In genomic region chr1:165503307-165504024, GRCm38 (mm10) we compare ENCODE assay signal across 8 mouse cellular contexts. TPM values are rescaled to one million over a fixed set of nuclear protein-coding genes. Genes with fewer than 3 reads are reported as not detected.
DNase-seq lines count a peak whose midpoint lies in the region; ATAC-seq and TF ChIP-seq lines count a peak whose summit lies in the region.

No protein-coding gene starts in this region.

- H3K27ac ChIP-seq in MEL (ENCODE audit: control insufficient read depth, low read depth, low read length), result no peak overlapping the region
- H3K27ac ChIP-seq in embryonic facial prominence, embryonic 11.5 days (replicated peaks; ENCODE audit: low read depth, low read length), result no peak overlapping the region
- no peak overlapping the region for H3K27ac ChIP-seq in liver, embryonic 15.5 days (replicated peaks)
- no peak overlapping the region for H3K27ac ChIP-seq in small intestine, adult 2 months (ENCODE audit: insufficient read depth, low read depth, low read length)

- no peak for TF ChIP-seq EP300 in MEL (IDR thresholded peaks at IDR 0.05; ENCODE audit: low read depth in 1 of 2, low read length in 2 of 2)

- H3K36me3 ChIP-seq in MEL (ENCODE audit: control insufficient read depth in 1 of 2, insufficient read depth in 2 of 2, low read length in 2 of 2), result no peaks in the 10 kb centered on the region
- H3K36me3 ChIP-seq in embryonic facial prominence, embryonic 11.5 days (replicated peaks; ENCODE audit: control insufficient read depth, insufficient read depth, low read depth, low read length), result no peaks in the 10 kb centered on the region
- H3K36me3 ChIP-seq in liver, embryonic 15.5 days (replicated peaks), result no peaks in the 10 kb centered on the region
- H3K36me3 ChIP-seq in small intestine, adult 2 months (ENCODE audit: control insufficient read depth, insufficient read depth, low read length), result no peaks in the 10 kb centered on the region

- H3K4me3 ChIP-seq in MEL (ENCODE audit: control insufficient read depth in 1 of 2, insufficient read depth in 1 of 2, low read depth in 2 of 2, low read length in 2 of 2), result no peak overlapping the region
- H3K4me3 ChIP-seq in embryonic facial prominence, embryonic 11.5 days (ENCODE audit: low read depth, low read length), result no peak overlapping the region
- H3K4me3 ChIP-seq in liver, embryonic 15.5 days (replicated peaks), result no peak overlapping the region; the same call in 1 of the 2 replicates
- H3K4me3 ChIP-seq in small intestine, adult 2 months (ENCODE audit: low read depth, low read length), result no peak overlapping the region

- H3K4me1 ChIP-seq in MEL (ENCODE audit: control insufficient read depth in 1 of 2, insufficient read depth in 2 of 2, low read length in 2 of 2), result no peaks in the 10 kb centered on the region
- H3K4me1 ChIP-seq in embryonic facial prominence, embryonic 11.5 days (ENCODE audit: control insufficient read depth, insufficient read depth, low read length), result no peaks in the 10 kb centered on the region; the same call in 1 of the 2 replicates
- no peaks in the 10 kb centered on the region for H3K4me1 ChIP-seq in liver, embryonic 15.5 days (replicated peaks)
- H3K4me1 ChIP-seq in small intestine, adult 2 months (ENCODE audit: control insufficient read depth, insufficient read depth, insufficient read length, low read length), result no peaks in the 10 kb centered on the region

- H3K9me3 ChIP-seq in MEL (replicated peaks; ENCODE audit: insufficient read depth, low read length), result no peaks in the 10 kb centered on the region
- H3K9me3 ChIP-seq in embryonic facial prominence, embryonic 11.5 days (replicated peaks; ENCODE audit: control insufficient read depth, low read length), result no peaks in the 10 kb centered on the region
- H3K9me3 ChIP-seq in liver, embryonic 15.5 days (replicated peaks), result no peaks in the 10 kb centered on the region

- no peak for TF ChIP-seq POLR2A in MEL (IDR thresholded peaks at IDR 0.05; ENCODE audit: control insufficient read depth in 1 of 2, insufficient read depth in 1 of 2, low read depth in 1 of 2, low read length in 2 of 2, poor library complexity in 1 of 2)
- no peak for TF ChIP-seq POLR2A in small intestine, adult 2 months (IDR thresholded peaks at IDR 0.05; ENCODE audit: low read depth, low read length)

- 33% methylated on average over 10 of the region's 10 CpGs for WGBS in embryonic facial prominence, embryonic 11.5 days
- 40% methylated on average over 10 of the region's 10 CpGs for WGBS in liver, embryonic 15.5 days (ENCODE audit: insufficient replicate concordance)
- WGBS in small intestine, adult 2 months, result 40% methylated on average over 10 of the region's 10 CpGs

- no peak overlapping the region for H3K9ac ChIP-seq in MEL (ENCODE audit: control insufficient read depth, low read depth, low read length, poor library complexity, severe bottlenecking)
- no peak overlapping the region for H3K9ac ChIP-seq in embryonic facial prominence, embryonic 11.5 days (replicated peaks; ENCODE audit: low read length)
- H3K9ac ChIP-seq in liver, embryonic 15.5 days, result no peak overlapping the region

- H3K27me3 ChIP-seq in MEL (ENCODE audit: control insufficient read depth in 1 of 2, insufficient read depth in 2 of 2, low read length in 2 of 2), result peaks cover 0 to under 1% of the 10 kb centered on the region in 2 experiments; a peak in 1 of 4 replicates
- H3K27me3 ChIP-seq in embryonic facial prominence, embryonic 11.5 days (ENCODE audit: control insufficient read depth, insufficient read depth, low read length), result no peaks in the 10 kb centered on the region
- H3K27me3 ChIP-seq in liver, embryonic 15.5 days, result no peaks in the 10 kb centered on the region
- H3K27me3 ChIP-seq in small intestine, adult 2 months (ENCODE audit: control insufficient read depth, insufficient read depth, low read length), result no peaks in the 10 kb centered on the region

- H3K4me2 ChIP-seq in embryonic facial prominence, embryonic 11.5 days (ENCODE audit: low read depth, low read length), result no peak overlapping the region
- peak overlapping the region; percentile 1 for H3K4me2 ChIP-seq in liver, embryonic 15.5 days

- TF ChIP-seq CTCF in MEL (IDR thresholded peaks at IDR 0.05 in 2 of 3, conservative IDR thresholded peaks at IDR 0.05 in 1 of 3; ENCODE audit: control insufficient read depth in 1 of 3, insufficient read depth in 1 of 3, low read depth in 2 of 3, low read length in 3 of 3, poor library complexity in 1 of 3, severe bottlenecking in 1 of 3), result peak in 2 of 3 experiments; percentile 35 to 42; a peak in 4 of 6 replicates
- TF ChIP-seq CTCF in small intestine, adult 2 months (IDR thresholded peaks at IDR 0.05; ENCODE audit: extremely low read depth, insufficient read length, insufficient replicate concordance, low read depth, low read length), result peak; percentile 49; the same call in 1 of the 2 replicates

- H3K79me2 ChIP-seq in MEL (ENCODE audit: control insufficient read depth, insufficient read depth, low read length, poor library complexity), result no peaks in the 10 kb centered on the region

- peak; percentile 39 for TF ChIP-seq RAD21 in MEL (IDR thresholded peaks at IDR 0.05; ENCODE audit: low read depth, low read length)

- peak; percentile 15 for DNase-seq in CD4-positive, CD25-positive, alpha-beta regulatory T cell, adult 2 months (ENCODE audit: low read depth, low spot score)
- DNase-seq in MEL (ENCODE audit: low read depth, low spot score), result no peak
- DNase-seq in embryonic facial prominence, embryonic 11.5 days (ENCODE audit: low spot score), result peak; percentile 44
- peak; percentile 9 for DNase-seq in induced T-regulatory cell, adult 2 months (ENCODE audit: low read depth)

- no peak for ATAC-seq in CD4-positive, CD25-positive, alpha-beta regulatory T cell, adult 4 months
- ATAC-seq in embryonic facial prominence, embryonic 11.5 days (replicated peaks; ENCODE audit: insufficient number of reproducible peaks, low FRiP score, low TSS enrichment, low read depth), result no peak
- ATAC-seq in liver, embryonic 15.5 days (ENCODE audit: insufficient read depth), result peak; percentile 47; the same call in 1 of the 2 replicates
- no peak for ATAC-seq in activated CD4-positive, CD25-positive, alpha-beta regulatory T cell, adult 4 months

TF ChIP-seq in MEL, 35 proteins besides CTCF, POLR2A, EP300 and RAD21:
- TF ChIP-seq GABPA (IDR thresholded peaks at IDR 0.05; ENCODE audit: low read depth, low read length) (no peak), TAL1 (IDR thresholded peaks at IDR 0.05; ENCODE audit: low read length) (no peak), POLR2AphosphoS5 (IDR thresholded peaks at IDR 0.05; ENCODE audit: borderline replicate concordance, low read depth, low read length) (no peak), SMC3 (IDR thresholded peaks at IDR 0.05; ENCODE audit: low read depth, low read length) (peak; percentile 48), TBP (IDR thresholded peaks at IDR 0.05; ENCODE audit: low read depth, low read length) (no peak), ELF1 (IDR thresholded peaks at IDR 0.05; ENCODE audit: low read depth, low read length) (no peak), ZC3H11A (IDR thresholded peaks at IDR 0.05; ENCODE audit: low read depth, low read length) (peak; percentile 27; the same call in 1 of the 2 replicates)
TF ChIP-seq in MEL: peak in this region for 2.

RNA-seq across cellular contexts. Expression of gene Adcy10, which starts 18.5 kb away (rescaled TPM):
- polyA plus RNA-seq in CD4-positive, CD25-positive, alpha-beta regulatory T cell, adult 4 months (2017; shearing (Covaris generic)), result under 1 TPM in 1 of 2 experiments, not detected in 1; 0.51 TPM
- not detected in 2 replicates for total RNA-seq in MEL (2012; rRNA removed)
- not detected for polyA plus RNA-seq in MEL (2012; ENCODE audit: insufficient read depth in 1 of 2, insufficient read length in 2 of 2, low read depth in 1 of 2, low replicate concordance in 2 of 2, missing spikeins in 1 of 2)
- not detected in 2 replicates for polyA plus RNA-seq in embryonic facial prominence, embryonic 11.5 days (2014; fragmentation: Nextera tagmentation; extraction: Ambion mirVana)
- 0.08 and 0.10 TPM in 2 replicates for polyA plus RNA-seq in liver, embryonic 15.5 days (2015; fragmentation: Nextera tagmentation; extraction: Ambion mirVana)
- polyA plus RNA-seq in small intestine, adult 2 months (2012; rRNA removed), result not detected in 2 replicates
- under 1 TPM in 1 of 2 experiments, not detected in 1; 0.75 TPM for polyA plus RNA-seq in activated CD4-positive, CD25-positive, alpha-beta regulatory T cell, adult 4 months (2017; shearing (Covaris generic))

RNA-seq across cellular contexts. Expression of gene Mpc2, which starts 43.0 kb away (rescaled TPM):
- polyA plus RNA-seq in CD4-positive, CD25-positive, alpha-beta regulatory T cell, adult 4 months (2017; shearing (Covaris generic)), result 10 to 100 TPM; 56.4 to 76.8 TPM
- total RNA-seq in MEL (2012; rRNA removed), result 54.0 and 57.0 TPM in 2 replicates
- 10 to 100 TPM in 1 of 2 experiments, not detected in 1; 51.3 TPM for polyA plus RNA-seq in MEL (2012; ENCODE audit: insufficient read depth in 1 of 2, insufficient read length in 2 of 2, low read depth in 1 of 2, low replicate concordance in 2 of 2, missing spikeins in 1 of 2)
- 112 and 121 TPM in 2 replicates for polyA plus RNA-seq in embryonic facial prominence, embryonic 11.5 days (2014; fragmentation: Nextera tagmentation; extraction: Ambion mirVana)
- 245 and 270 TPM in 2 replicates for polyA plus RNA-seq in liver, embryonic 15.5 days (2015; fragmentation: Nextera tagmentation; extraction: Ambion mirVana)
- polyA plus RNA-seq in small intestine, adult 2 months (2012; rRNA removed), result 77.7 and 87.4 TPM in 2 replicates
- polyA plus RNA-seq in activated CD4-positive, CD25-positive, alpha-beta regulatory T cell, adult 4 months (2017; shearing (Covaris generic)), result 10 to 100 TPM; 68.3 to 83.6 TPM

RNA-seq across cellular contexts. Expression of gene Dcaf6, which starts 43.2 kb away (rescaled TPM):
- polyA plus RNA-seq in CD4-positive, CD25-positive, alpha-beta regulatory T cell, adult 4 months (2017; shearing (Covaris generic)), result 1 to 10 TPM; 6.0 to 10.0 TPM
- 8.2 and 8.9 TPM in 2 replicates for total RNA-seq in MEL (2012; rRNA removed)
- 10 to 100 TPM in 1 of 2 experiments, not detected in 1; 17.1 TPM for polyA plus RNA-seq in MEL (2012; ENCODE audit: insufficient read depth in 1 of 2, insufficient read length in 2 of 2, low read depth in 1 of 2, low replicate concordance in 2 of 2, missing spikeins in 1 of 2)
- 9.4 and 12.2 TPM in 2 replicates for polyA plus RNA-seq in embryonic facial prominence, embryonic 11.5 days (2014; fragmentation: Nextera tagmentation; extraction: Ambion mirVana)
- 15.5 and 17.7 TPM in 2 replicates for polyA plus RNA-seq in liver, embryonic 15.5 days (2015; fragmentation: Nextera tagmentation; extraction: Ambion mirVana)
- polyA plus RNA-seq in small intestine, adult 2 months (2012; rRNA removed), result 3.2 and 7.4 TPM in 2 replicates
- polyA plus RNA-seq in activated CD4-positive, CD25-positive, alpha-beta regulatory T cell, adult 4 months (2017; shearing (Covaris generic)), result 1 to 10 TPM; 5.8 to 8.0 TPM
